Mouse (Mus musculus) liver, embryonic 14.5 days (tissue): ENCODE measurements at regions not wholly inside any gene's neighbourhood (a gene's known extent, or its start where the extent isn't known, plus 50 kb on each side); places are given as distances from the start of the nearest gene placed in this dataset.
"Not testable (repeated sequence)": the region's sequence is repeated elsewhere in the genome, so short reads cannot be mapped to it uniquely, and the experiment has no call there.

Experiments used
- ATAC-seq: fragments of 200-750 bp; cut with Nextera tagmentation; 2 replicates; pipeline ENCODE4 v1.8.0; 2017; ENCODE audit warnings: moderate number of reproducible peaks, mild to moderate bottlenecking, moderate library complexity; ENCODE audit not compliant: insufficient read depth
- DNase-seq, 3 experiments: peaks; one replicate each; pipeline ENCODE4 v3.0.0-alpha.2; 2012 to 2013; ENCODE audit warnings: low read depth in 3 of 3, low spot score in 3 of 3
- H3K27ac ChIP-seq: fragments of 300-500 bp; sonication (generic); 2 replicates; pipeline ENCODE4 v1.5.1; 2014; ENCODE audit warnings: moderate library complexity, mild to moderate bottlenecking, control low read depth, inconsistent platforms
- H3K27me3 ChIP-seq: fragments of 300-500 bp; sonication (generic); 2 replicates; pipeline ENCODE4 v1.6.1; 2014; ENCODE audit warnings: mild to moderate bottlenecking, low read length, moderate library complexity; ENCODE audit not compliant: control insufficient read depth, insufficient read depth
- H3K36me3 ChIP-seq: fragments of 300-500 bp; sonication (generic); replicated peaks from 2 replicates; pipeline ENCODE4 v1.6.1; 2014; ENCODE audit warnings: low read depth; ENCODE audit not compliant: control insufficient read depth, insufficient read depth
- H3K4me1 ChIP-seq, 2 experiments: fragments of 200-500 bp in 1 of 2; fragments of 300-500 bp in 1 of 2; sonication (generic) in 1 of 2; replicated peaks; 2 replicates each; pipeline ENCODE4 v1.6.1; 2012 to 2014; ENCODE audit warnings: antibody characterized with exemption in 1 of 2, inconsistent platforms in 1 of 2, low read length in 1 of 2; ENCODE audit not compliant: control insufficient read depth in 2 of 2, insufficient read depth in 2 of 2
- H3K4me2 ChIP-seq: fragments of 300-500 bp; sonication (generic); 2 replicates; pipeline ENCODE4 v1.6.1; 2014; ENCODE audit warnings: low read depth, mild to moderate bottlenecking, control low read depth, moderate library complexity
- H3K4me3 ChIP-seq, 2 experiments: fragments of 200-500 bp in 1 of 2; fragments of 300-500 bp in 1 of 2; sonication (generic) in 1 of 2; 2 replicates each; pipeline ENCODE4 v1.5.1; 2012 to 2014; ENCODE audit warnings: low read depth in 2 of 2, low read length in 2 of 2, mild to moderate bottlenecking in 2 of 2, control low read depth in 1 of 2, inconsistent platforms in 1 of 2, moderate library complexity in 1 of 2; ENCODE audit not compliant: insufficient read depth in 1 of 2
- H3K9ac ChIP-seq: fragments of 300-500 bp; sonication (generic); replicated peaks from 2 replicates; pipeline ENCODE4 v1.6.1; 2014; ENCODE audit warnings: mild to moderate bottlenecking, control low read depth, moderate library complexity
- H3K9me3 ChIP-seq: fragments of 300-500 bp; sonication (generic); 2 replicates; pipeline ENCODE4 v1.6.1; 2016; ENCODE audit warnings: low read length, mixed read lengths; ENCODE audit not compliant: control insufficient read depth
- CTCF ChIP-seq: IDR thresholded peaks from 2 replicates; pipeline ENCODE4 v1.5.1; 2016; ENCODE audit warnings: antibody characterized with exemption, low read depth, control low read depth
- EP300 ChIP-seq: IDR thresholded peaks from 2 replicates; pipeline ENCODE4 v1.6.1; 2016; ENCODE audit warnings: antibody characterized with exemption, low read depth
- WGBS: fragments of 180-500 bp; shearing (Covaris S2); extraction: QIAGEN DNeasy Blood & Tissue Kit; methylation state at CpG from one replicate; pipeline ENCODE4 v1.1.7; 2014; ENCODE audit not compliant: insufficient replicate concordance; 5-methylcytosine and 5-hydroxymethylcytosine counted together

DNA sequence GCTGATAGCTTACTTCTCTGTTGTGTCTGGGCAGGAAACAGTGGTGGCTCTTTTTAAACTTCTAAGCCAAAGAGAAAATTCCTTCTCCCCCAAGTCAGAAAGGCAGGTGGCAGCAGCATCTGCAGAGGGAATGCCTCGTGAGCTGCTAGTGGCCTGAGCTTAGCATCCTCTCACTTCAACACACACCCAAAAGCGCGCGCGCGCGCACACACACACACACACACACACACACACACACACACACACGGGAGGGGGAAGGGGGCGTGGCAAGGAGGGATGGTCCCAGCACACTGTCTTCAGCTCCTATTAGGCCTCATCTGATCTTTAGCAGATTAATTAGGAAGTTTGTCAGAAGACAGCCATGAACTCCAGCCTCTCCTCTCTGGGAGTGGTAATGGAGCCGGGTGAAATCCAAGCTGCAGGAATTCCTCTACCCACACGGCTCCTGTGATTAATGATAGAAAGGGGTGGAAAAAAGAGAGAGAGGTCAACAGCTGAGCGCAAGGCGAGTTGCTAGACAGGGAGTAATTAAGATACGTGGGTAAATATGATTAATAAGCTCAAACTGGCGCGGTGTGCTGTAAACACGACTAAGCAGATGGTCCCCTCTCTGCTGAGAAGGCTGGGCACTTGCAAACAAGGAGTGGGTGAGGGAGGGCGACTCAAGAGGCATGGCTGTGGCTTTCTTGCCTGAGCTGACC lies 349.8 kb upstream of the Zfp703 start:
- Histone ChIP-seq H3K4me2 (no peak overlapping the region), H3K27me3 (no peaks in the 10 kb centered on the region), H3K9ac (no peak overlapping the region), H3K4me1 (no peaks in the 10 kb centered on the region), H3K4me3 (no peak overlapping the region), H3K27ac (no peak overlapping the region), H3K36me3 (no peaks in the 10 kb centered on the region), H3K9me3 (no peaks in the 10 kb centered on the region)
- ATAC-seq (no peak), DNase-seq (no peak)
- no peak for TF ChIP-seq CTCF
- 67% methylated on average over 17 of the region's 18 CpGs for WGBS

- Histone ChIP-seq H3K36me3 (no peaks in the 10 kb centered on the region), H3K9ac (no peak overlapping the region), H3K27ac (no peak overlapping the region), H3K4me2 (no peak overlapping the region), H3K27me3 (no peaks in the 10 kb centered on the region), H3K4me3 (no peak overlapping the region), H3K9me3 (no peaks in the 10 kb centered on the region), H3K4me1 (no peaks in the 10 kb centered on the region)
- ATAC-seq (no peak), DNase-seq (no peak)
- TF ChIP-seq EP300, result no peak
- TF ChIP-seq CTCF, result no peak
- WGBS, result 58% methylated on average over 2 of the region's 2 CpGs
Measured at GRCm38 (mm10) chr8:26630544-26630943, 346.6 kb upstream of the Zfp703 start.

DNA sequence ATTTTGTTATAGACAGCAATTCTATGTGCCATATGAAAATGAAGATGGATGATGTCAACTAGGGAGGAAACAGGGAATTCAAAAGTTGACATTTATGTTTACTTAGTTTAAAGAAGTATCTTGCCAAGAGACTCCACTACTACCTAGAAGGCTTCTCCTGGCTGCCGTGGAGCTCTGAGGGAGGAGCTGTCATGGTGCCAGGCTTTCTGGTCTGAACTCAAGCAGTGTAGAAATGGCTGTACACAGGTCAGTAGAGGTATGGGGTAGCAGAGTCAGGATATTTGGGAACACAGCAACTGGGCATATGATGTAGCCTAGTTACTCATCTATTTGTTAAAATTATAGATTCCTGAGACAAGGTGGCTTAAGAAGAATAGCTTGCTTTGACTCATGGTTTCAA lies 341.4 kb upstream of the Zfp703 start:
- Histone ChIP-seq H3K36me3 (no peaks in the 10 kb centered on the region), H3K4me2 (no peak overlapping the region), H3K4me1 (no peaks in the 10 kb centered on the region), H3K9ac (no peak overlapping the region), H3K4me3 (no peak overlapping the region), H3K27me3 (no peaks in the 10 kb centered on the region), H3K27ac (no peak overlapping the region), H3K9me3 (no peaks in the 10 kb centered on the region)
- no peak for TF ChIP-seq CTCF
- TF ChIP-seq EP300, result no peak
- DNase-seq, result no peak
- WGBS, result 59% methylated on average over 1 of the region's 1 CpGs
- no peak for ATAC-seq

DNA sequence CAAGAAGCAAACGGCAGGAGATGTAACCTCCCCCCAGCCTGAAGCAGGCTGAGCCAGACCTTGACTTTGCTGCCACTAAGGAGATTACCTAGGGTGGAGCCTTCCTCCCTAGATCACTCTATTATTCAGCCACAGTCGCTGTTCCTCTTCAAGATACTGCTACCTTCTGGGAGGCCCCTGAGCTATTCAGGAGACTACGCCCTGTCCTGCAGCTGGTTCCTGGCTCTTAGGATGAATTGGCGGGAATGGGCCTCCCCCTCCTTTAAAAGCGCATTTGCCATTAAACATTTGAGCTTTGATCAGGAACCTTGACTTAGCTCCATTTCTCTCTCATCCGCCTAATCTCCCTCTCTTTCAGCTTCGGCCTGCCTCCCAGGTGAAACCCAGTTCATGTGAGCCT lies 331.8 kb upstream of the Zfp703 start:
- H3K4me2 ChIP-seq, ATAC-seq, H3K36me3 ChIP-seq, H3K27ac ChIP-seq, H3K9ac ChIP-seq, H3K4me1 ChIP-seq, H3K27me3 ChIP-seq, DNase-seq, H3K4me3 ChIP-seq, H3K9me3 ChIP-seq: not testable (repeated sequence)
- WGBS, result 64% methylated on average over 7 of the region's 7 CpGs

DNA sequence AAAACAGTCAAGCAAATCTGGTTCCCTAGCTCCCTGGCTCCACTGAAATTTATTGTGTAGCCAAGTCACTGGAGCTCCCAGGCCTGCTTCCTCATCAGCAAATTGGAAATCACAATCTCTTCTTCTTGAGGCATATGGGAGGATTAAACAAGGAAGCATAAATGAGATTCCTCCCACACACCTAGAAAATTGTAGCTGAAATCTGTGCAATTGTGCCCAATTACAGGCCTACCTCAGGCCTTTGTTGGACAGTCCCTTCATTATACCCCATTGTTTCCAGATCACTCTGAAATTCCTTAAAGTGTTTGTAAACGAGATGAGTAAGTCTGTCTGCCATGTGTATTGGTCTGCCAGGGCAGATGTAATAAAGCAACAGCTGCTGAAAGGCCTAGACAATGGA lies 326.8 kb upstream of the Zfp703 start:
- Histone ChIP-seq H3K4me2 (no peak overlapping the region), H3K9ac (no peak overlapping the region), H3K9me3 (no peaks in the 10 kb centered on the region), H3K27ac (no peak overlapping the region), H3K27me3 (no peaks in the 10 kb centered on the region), H3K4me1 (no peaks in the 10 kb centered on the region), H3K36me3 (no peaks in the 10 kb centered on the region), H3K4me3 (no peak overlapping the region)
- ATAC-seq (no peak), DNase-seq (no peak)
- TF ChIP-seq EP300 (no peak), CTCF (no peak)
- WGBS, result 14% methylated on average over 1 of the region's 1 CpGs
